Mouse (Mus musculus) urinary bladder, postnatal 25 days (tissue): Measurements from ENCODE around the gene 9930022D16Rik.

ENCODE experiments used
- DNase-seq: peaks from one replicate; pipeline ENCODE4 v3.0.0; 2022; ENCODE audit warnings: low spot score

The 9930022D16Rik gene

GRCm38 (mm10) chr11:109413617-109414016 is at the start of gene 9930022D16Rik:
TSS of gene 9930022D16Rik (plus strand) at chr11:109413917.
- DNase-seq = no peak

DNA sequence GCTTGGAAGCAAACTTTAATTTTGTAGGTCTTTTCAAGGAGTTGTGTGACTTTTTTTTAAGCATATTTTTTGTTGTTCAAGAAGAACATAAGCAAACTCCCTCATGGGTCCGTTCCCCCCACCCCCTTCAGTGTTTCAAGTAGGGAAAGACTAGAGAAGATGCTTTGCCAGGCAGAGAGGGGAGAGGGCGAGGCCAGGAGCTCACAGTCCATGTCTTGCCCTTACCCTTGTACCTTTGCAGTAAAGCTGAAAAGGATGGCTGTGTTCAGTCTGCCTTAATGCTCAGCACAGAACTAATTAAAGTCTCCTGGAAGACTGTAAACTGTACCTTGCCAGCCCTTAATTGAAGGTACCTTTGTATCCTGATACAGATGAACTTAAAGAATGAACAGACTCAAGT is 49.4 kb upstream of the 9930022D16Rik start:
- DNase-seq = no peak

- no peak for DNase-seq
Measured at GRCm38 (mm10) chr11:109364881-109365280, 48.8 kb upstream of the 9930022D16Rik start.

GRCm38 (mm10) chr11:109365818-109366217 is 47.9 kb upstream of the 9930022D16Rik start:
- no peak for DNase-seq

- DNase-seq = no peak
Measured at GRCm38 (mm10) chr11:109366802-109367579, 46.7 kb upstream of the 9930022D16Rik start.

- DNase-seq = no peak
Measured at GRCm38 (mm10) chr11:109369026-109369637, 44.6 kb upstream of the 9930022D16Rik start.

DNA sequence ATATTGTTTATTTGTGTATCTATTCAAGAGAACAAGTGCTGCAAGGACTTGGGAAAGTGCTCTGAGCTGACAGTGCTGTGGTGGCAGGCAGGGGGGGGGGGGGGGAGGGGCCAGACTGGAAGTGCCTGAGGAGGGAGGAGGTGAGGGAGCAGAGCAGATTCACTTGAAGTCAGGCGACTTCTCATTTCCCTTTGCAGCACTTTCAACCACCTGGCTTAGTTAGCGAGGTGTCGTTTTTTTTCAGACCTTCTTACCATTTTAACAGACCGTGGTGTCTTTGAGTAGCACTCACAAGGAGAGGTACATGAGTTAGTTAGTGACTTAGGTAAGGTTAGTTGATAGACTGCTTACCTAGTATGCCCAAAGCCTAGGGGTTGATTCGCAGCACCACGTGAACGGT is 38.3 kb upstream of the 9930022D16Rik start:
- DNase-seq = no peak

DNA sequence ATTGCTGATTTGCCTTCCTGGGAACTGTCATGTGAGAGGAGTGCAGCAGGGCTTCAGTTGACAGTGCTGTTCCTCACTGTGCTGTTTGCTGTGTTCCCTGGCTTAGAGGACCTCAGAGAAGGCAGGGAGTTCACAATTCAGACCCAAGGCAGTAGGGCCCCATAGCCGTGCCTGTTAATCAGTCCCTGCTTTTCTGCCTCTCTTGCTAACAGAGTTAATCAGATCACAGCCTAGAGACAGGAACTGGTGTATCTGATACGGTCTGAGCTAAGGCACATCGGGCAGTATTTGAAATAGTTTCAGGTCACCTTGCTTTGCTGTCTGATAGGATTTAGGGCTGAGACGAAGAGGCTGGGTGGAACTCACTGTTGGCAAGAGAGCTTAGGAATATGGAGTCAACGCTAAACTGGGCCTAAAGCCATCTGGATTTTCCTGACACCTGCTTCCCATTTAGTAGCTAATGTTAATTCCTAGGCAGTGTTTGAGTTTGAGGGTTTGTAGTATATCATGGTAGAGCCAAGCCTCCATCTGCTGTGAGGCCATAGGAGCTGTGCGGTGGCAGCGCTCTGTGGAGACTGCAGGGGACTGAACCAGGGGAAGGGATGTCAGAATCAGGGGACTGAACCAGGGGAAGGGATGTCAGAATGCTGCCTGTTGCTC is 37.1 kb upstream of the 9930022D16Rik start:
- DNase-seq = no peak

GRCm38 (mm10) chr11:109377477-109377876 is 36.2 kb upstream of the 9930022D16Rik start:
- DNase-seq = no peak

GRCm38 (mm10) chr11:109378051-109378450 is 35.7 kb upstream of the 9930022D16Rik start:
- DNase-seq = no peak

GRCm38 (mm10) chr11:109380662-109381061 is 33.1 kb upstream of the 9930022D16Rik start:
- DNase-seq = no peak

DNA sequence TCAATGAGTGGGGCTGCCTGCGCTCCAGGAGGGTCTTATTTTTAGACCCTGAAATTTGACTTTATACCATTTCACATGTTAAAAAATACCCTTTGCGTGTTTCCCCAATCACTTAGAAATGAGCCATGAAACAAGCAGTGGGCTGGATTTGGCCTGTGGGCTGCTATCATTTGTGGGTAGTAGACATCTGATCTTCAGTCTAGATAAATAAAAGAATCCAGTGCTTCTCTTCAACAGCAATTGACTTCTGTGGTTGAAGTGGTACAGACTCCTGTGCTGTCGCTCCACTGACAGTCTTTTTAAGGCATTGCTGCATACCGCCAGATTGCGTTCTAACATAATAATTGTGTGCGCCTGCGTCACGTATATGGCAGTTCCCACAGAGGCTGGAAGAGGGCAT is 28.4 kb upstream of the 9930022D16Rik start:
- DNase-seq = no peak

GRCm38 (mm10) chr11:109389046-109389445 is 24.7 kb upstream of the 9930022D16Rik start:
- DNase-seq = no peak

DNA sequence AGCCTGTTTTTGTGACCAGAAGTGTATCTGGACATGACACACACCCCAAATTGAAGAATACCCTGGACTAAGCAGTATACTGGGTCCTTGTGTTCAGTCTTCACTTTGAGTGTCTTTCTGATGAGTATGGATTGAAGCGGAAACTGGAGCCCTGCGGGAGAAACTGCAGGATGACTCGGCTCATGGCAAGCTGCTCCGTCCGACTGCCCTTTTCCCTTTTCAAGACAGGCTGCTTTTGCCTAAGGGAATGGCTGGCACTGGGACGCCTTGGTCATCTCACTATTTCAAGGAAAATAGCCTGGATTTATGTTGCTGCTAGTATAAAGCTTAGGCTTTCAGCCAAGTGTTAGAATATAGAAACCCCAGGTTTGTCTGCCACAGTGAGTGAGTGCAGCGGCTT is 22.5 kb upstream of the 9930022D16Rik start:
- DNase-seq = no peak

DNA sequence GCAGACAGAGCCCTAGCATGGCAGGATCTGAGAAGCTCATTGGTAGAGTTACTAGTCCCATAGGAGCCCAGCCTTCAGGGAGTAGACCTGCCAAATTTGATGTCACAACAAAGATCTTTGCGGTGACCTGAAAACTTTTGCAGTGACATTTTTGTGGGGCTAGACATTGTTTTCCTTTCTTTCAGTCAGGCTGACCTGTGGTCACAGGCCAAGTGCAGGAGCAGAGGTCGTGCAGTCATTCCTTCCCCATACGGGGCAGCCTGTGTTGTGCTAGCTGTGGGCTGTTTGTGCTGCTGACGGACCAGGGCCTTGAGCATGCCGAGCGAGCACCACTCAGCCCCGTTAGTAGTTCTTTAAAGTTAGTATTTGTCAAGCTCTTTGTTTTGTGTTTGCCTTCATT is 22.0 kb upstream of the 9930022D16Rik start:
- no peak for DNase-seq

DNA sequence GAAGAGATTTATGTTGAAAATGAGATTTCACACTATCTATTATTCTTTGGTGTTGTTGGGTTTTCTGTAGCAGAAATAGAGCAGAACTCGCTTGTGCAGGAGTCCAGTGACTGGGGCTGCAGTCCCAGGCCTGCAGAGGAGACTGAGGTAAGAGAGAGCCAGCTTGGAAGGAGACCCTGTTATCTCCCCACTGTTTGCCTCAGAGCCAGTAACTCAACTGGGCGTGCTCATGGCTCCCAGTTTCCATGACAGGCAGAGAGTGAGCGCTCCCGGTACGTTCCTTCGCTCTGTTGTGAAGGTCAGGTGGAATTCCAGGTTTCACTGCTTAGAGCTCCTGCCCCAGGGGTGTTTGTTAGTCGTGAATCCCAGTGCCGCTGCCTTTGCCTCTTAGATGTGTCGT is 21.1 kb upstream of the 9930022D16Rik start:
- DNase-seq = no peak

DNA sequence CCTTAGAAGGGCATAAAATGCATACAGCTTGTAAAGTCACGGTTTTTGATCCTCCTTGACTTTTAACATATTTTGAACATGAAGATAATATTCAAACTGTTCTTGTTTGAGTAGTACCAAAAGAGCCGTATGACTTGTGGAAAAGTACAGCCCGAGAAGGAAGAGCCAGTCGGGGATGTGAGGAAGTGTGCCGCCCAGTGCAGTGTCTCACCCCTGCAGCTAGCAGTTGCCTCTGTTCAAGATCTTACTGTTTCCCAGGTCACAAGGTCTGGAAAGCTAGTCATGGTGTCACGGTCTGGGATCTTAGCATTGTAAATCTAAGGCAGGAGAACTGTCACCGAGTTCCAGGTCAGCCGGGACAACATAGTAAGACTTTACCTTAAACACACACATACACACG is 19.0 kb upstream of the 9930022D16Rik start:
- no peak for DNase-seq

DNA sequence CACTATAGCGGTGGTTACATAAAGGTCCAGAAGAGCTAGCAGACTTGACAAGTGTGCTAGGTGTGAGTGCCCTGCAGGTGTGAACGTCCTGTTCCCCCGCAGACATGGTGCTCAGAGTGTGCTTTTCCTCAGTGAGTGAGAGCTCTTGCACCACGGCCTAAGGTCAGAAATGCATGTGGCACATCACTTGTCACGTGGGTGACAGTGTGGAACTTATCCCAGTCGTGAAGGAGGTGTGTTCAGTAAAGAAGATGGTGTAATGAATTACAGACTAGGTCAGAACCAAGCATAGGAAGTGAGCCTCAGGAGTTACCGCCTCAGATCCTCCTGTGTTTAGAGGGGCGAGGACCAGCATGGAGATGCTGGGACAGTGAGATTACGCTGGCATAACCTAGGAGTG is 18.4 kb upstream of the 9930022D16Rik start:
- no peak for DNase-seq

DNA sequence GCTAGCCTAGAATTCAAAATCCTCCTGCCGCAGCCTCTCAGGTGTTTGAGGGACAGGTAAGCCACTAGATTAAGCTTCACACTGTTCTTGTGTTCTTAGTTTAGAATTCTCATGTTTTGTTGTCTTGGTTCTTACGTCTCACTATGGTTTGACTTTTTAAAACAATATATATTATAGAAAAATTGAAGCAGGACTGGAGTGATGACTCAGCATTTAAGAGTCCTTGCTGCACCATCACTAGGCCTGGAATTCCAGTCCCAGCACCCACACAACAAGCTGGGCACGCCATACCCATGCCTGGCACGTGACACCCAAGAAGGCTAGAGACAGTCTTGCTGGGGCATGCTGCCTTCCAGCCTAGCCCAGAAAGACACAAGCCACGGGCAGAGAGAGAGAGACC is 7.3 kb upstream of the 9930022D16Rik start:
- no peak for DNase-seq

- DNase-seq = no peak
Measured at GRCm38 (mm10) chr11:109410197-109410980, 3.3 kb upstream of the 9930022D16Rik start.

DNA sequence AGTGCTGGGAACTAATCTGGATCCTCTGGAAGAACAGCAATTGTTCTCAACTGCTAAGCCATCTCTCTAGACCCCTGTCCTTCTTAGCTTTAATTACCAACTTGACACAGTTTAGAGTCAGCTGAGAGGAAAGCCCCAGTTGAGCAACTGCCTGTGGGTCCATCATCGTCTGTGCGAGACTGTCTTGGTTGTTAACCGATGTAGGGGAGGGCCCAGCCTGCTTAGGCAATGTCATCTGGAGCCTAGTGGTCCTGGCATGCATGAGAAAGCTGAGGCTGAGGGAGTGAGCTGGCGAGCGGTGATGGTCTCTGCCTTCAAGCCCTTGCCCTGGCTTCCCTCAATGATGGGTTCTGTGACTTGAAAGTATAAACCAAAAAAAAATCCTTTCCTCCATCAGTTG is 1.1 kb downstream of the 9930022D16Rik start:
- DNase-seq = no peak

DNA sequence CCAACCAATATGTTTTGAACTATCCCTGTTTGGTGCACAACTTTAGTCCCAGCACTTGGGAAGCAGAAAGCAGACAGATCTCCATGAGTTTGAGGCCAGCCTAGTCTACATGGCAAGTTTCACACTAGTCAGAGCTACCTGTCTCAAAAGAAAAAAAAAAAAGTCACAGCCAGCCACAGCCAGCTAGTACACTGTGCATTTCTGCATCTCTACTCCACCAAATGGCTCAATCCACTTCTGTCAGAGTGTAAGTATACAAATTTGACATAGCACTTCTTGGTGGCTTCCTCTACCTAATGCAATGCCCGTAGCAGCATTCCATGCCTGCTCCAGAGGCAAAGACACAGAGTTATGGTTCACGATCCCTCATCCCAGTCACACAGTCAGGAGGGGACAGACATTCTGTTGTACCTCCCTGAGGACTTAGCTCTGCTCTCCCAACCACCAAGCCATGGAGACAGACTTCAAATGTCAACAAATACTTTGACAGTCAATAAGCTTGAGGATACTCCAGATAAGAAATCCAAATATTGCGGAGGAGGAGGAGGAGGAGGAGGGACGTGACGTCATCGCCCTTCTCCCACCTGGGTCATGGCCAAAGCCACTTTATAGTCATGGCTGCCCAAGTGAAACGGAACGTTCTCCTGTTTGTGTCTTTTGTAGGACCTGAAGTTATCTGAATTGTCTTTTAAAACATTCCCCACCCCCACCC is 3.1 kb downstream of the 9930022D16Rik start:
- no peak for DNase-seq
